Mouse (Mus musculus) layer of hippocampus, adult 9-11 months (tissue): ENCODE results near the gene Ntm.
A peak's percentile ranks its signal among the peaks of the same experiment; 100 is the strongest.

Experiments used
- DNase-seq: peaks from one replicate; pipeline ENCODE4 v3.0.0; 2022

The Ntm gene

GRCm38 (mm10) chr9:29389224-29389623 is 573.7 kb downstream of the Ntm start:
- DNase-seq: peak; percentile 24

- no peak for DNase-seq
Observed at GRCm38 (mm10) chr9:29387136-29387535, 575.8 kb downstream of the Ntm start.

GRCm38 (mm10) chr9:29377172-29378002 is 585.6 kb downstream of the Ntm start:
- DNase-seq: no peak

- DNase-seq: no peak
Observed at GRCm38 (mm10) chr9:29371341-29371740, 591.6 kb downstream of the Ntm start.

GRCm38 (mm10) chr9:29369621-29370020 is 593.3 kb downstream of the Ntm start:
- DNase-seq: no peak

GRCm38 (mm10) chr9:29368291-29368690 is 594.6 kb downstream of the Ntm start:
- DNase-seq: no peak

GRCm38 (mm10) chr9:29357796-29358195 is 605.1 kb downstream of the Ntm start:
- DNase-seq: no peak

- DNase-seq: no peak
Observed at GRCm38 (mm10) chr9:29342303-29342702, 620.6 kb downstream of the Ntm start.

GRCm38 (mm10) chr9:29341292-29341691 is 621.6 kb downstream of the Ntm start:
- DNase-seq: peak; percentile 73

- no peak for DNase-seq
Observed at GRCm38 (mm10) chr9:29335671-29336070, 627.3 kb downstream of the Ntm start.

GRCm38 (mm10) chr9:29332296-29333090 is 630.4 kb downstream of the Ntm start:
- no peak for DNase-seq

- no peak for DNase-seq
Observed at GRCm38 (mm10) chr9:29330486-29330885, 632.5 kb downstream of the Ntm start.

GRCm38 (mm10) chr9:29326283-29326682 is 636.7 kb downstream of the Ntm start:
- no peak for DNase-seq

GRCm38 (mm10) chr9:29325137-29325536 is 637.8 kb downstream of the Ntm start:
- DNase-seq: peak; percentile 15

GRCm38 (mm10) chr9:29319197-29319596 is 643.7 kb downstream of the Ntm start:
- DNase-seq: no peak

- no peak for DNase-seq
Observed at GRCm38 (mm10) chr9:29318676-29319162, 644.2 kb downstream of the Ntm start.

- DNase-seq: peak; percentile 42
Observed at GRCm38 (mm10) chr9:29317623-29318022, 645.3 kb downstream of the Ntm start.

GRCm38 (mm10) chr9:29315842-29316241 is 647.1 kb downstream of the Ntm start:
- no peak for DNase-seq

- no peak for DNase-seq
Observed at GRCm38 (mm10) chr9:29306961-29307360, 656.0 kb downstream of the Ntm start.

GRCm38 (mm10) chr9:29298340-29298739 is 664.6 kb downstream of the Ntm start:
- no peak for DNase-seq

- no peak for DNase-seq
Observed at GRCm38 (mm10) chr9:29296752-29297151, 666.2 kb downstream of the Ntm start.

- no peak for DNase-seq
Observed at GRCm38 (mm10) chr9:29288003-29288704, 674.8 kb downstream of the Ntm start.

- no peak for DNase-seq
Observed at GRCm38 (mm10) chr9:29285144-29285543, 677.8 kb downstream of the Ntm start.
